Mouse (Mus musculus): ENCODE measurements at regions not wholly inside any gene's neighbourhood (a gene's known extent, or its start where the extent isn't known, plus 50 kb on each side); places are given as distances from the start of the nearest gene placed in this dataset.

DNA sequence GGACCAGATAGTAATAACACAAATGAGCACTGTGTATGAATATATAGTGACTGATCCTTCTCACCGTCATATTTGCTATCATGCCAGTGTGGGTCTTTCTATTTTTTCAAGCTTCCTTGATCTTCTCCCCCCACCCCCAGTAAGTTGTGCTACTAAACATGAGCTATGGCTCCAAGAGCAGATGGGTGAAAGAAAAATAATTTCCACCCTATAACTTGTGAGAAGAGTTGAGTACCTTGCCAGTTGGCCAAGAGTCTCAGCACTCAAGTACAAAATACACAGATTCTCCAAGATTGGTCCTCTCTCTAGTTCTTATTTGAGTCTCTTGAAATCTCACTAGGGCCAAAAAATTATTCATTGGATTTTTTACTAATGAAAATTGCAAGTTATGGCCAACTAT is 777.3 kb downstream of the Cypt12 start:
- TF ChIP-seq CTCF (conservative IDR thresholded peaks at IDR 0.05 in 1 of 2, IDR thresholded peaks at IDR 0.05 in 1 of 2; ENCODE audit: low read depth in 2 of 2, low read length in 2 of 2) (no peak), SIN3A (IDR thresholded peaks at IDR 0.05; ENCODE audit: low read length) (no peak), EP300 (IDR thresholded peaks at IDR 0.05; ENCODE audit: low read length) (no peak), NELFE (IDR thresholded peaks at IDR 0.05; ENCODE audit: low read depth, low read length) (no peak), CHD2 (IDR thresholded peaks at IDR 0.05; ENCODE audit: low read length) (no peak), MAX (IDR thresholded peaks at IDR 0.05; ENCODE audit: low read length) (no peak), NRF1 (IDR thresholded peaks at IDR 0.05; ENCODE audit: low read depth, low read length) (no peak), MYC (IDR thresholded peaks at IDR 0.05; ENCODE audit: low read depth, low read length) (no peak), POLR2A (IDR thresholded peaks at IDR 0.05; ENCODE audit: low read depth, low read length) (no peak), USF1 (IDR thresholded peaks at IDR 0.05; ENCODE audit: low read depth, low read length) (no peak)

Data from CH12.LX (cell line).